Mouse (Mus musculus): ENCODE data around the gene Pik3c2b. TPM values are rescaled to one million over a fixed set of nuclear protein-coding genes. Genes with fewer than 3 reads are reported as not detected.
A peak's percentile ranks its signal among the peaks of the same experiment; 100 is the strongest.
"Not testable (repeated sequence)": the region's sequence is repeated elsewhere in the genome, so short reads cannot be mapped to it uniquely, and the experiment has no call there.

Gene Pik3c2b
- polyA plus RNA-seq, 1 experiment from 2014 or later, result 15.7 TPM

DNA sequence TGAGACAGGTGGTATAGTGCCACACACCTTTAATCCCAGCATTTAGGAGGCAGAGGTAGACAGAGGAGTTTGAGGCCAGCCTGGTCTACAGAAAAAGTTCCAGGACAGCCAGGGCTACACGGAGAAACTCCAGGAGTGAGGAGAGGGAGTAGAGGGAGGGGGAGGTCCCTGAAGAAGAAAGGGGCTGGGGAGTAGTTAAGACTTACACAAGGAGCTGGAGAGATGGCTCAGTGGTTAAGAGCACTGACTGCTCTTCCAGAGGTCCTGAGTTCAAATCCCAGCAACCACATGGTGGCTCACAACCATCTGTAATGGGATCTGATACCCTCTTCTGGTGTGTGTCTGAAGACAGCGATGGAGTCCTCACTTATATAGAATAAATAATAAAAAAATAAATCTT lies 23.5 kb upstream of the Pik3c2b start:
- H3K9me3 ChIP-seq; H3K27me3 ChIP-seq; H3K4me2 ChIP-seq (replicated peaks); H3K9ac ChIP-seq (replicated peaks); H3K4me1 ChIP-seq; H3K4me3 ChIP-seq; H3K27ac ChIP-seq (replicated peaks); ATAC-seq (replicated peaks): not testable (repeated sequence)
- peaks cover 16% of the 10 kb centered on the region for H3K36me3 ChIP-seq
- WGBS, result 98% methylated on average over 2 of the region's 2 CpGs

DNA sequence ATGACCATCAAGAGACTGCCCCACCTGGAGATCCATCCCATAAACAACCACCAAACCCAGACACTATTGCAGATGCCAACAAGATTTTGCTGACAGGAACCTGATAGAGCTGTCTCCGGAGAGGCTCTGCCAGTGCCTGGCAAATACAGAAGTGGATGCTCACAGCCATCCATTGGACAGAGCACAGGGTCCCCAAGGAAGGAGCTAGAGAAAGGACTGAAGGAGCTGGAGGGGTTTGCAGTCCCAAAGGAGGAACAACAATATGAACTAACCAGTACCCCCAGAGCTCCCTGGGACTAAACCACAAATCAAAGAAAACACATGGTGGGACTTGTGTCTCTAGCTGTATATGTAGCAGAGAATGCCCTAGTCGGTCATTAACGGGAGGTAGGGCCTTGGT lies 21.7 kb upstream of the Pik3c2b start:
- H3K4me2 ChIP-seq (replicated peaks), result peak overlapping the region; percentile 55; the same call in 1 of the 2 replicates
- H3K9me3 ChIP-seq; H3K27ac ChIP-seq (replicated peaks); H3K27me3 ChIP-seq; H3K36me3 ChIP-seq; ATAC-seq (replicated peaks); H3K9ac ChIP-seq (replicated peaks); H3K4me1 ChIP-seq: not testable (repeated sequence)
- H3K4me3 ChIP-seq, result 0 out of 2 replicates have a peak overlapping the region, but pooled peaks have one; percentile 97
- 91% methylated on average over 3 of the region's 3 CpGs for WGBS

DNA sequence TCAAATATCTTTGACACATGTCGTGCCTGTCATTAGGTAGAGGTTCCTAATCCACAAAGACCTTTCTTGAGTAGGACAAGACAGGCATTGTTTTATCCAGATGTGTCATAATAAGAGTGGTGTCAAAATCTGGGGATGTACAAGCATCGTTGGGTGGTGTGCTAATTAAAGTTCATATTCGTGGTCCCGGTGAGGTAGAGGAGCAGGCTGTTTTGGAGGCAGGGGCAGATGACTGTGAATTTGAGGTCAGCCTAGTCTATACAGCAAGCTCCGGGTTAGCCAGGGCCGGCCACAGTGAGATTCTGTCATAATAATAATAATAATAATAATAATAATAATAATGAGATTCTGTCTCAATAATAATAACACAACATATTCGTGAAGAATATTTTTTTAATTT lies 21.0 kb upstream of the Pik3c2b start:
- 32% methylated on average over 7 of the region's 7 CpGs for WGBS
- ATAC-seq (replicated peaks), result 0 out of 2 replicates have a peak, but pooled peaks have one; percentile 17

DNA sequence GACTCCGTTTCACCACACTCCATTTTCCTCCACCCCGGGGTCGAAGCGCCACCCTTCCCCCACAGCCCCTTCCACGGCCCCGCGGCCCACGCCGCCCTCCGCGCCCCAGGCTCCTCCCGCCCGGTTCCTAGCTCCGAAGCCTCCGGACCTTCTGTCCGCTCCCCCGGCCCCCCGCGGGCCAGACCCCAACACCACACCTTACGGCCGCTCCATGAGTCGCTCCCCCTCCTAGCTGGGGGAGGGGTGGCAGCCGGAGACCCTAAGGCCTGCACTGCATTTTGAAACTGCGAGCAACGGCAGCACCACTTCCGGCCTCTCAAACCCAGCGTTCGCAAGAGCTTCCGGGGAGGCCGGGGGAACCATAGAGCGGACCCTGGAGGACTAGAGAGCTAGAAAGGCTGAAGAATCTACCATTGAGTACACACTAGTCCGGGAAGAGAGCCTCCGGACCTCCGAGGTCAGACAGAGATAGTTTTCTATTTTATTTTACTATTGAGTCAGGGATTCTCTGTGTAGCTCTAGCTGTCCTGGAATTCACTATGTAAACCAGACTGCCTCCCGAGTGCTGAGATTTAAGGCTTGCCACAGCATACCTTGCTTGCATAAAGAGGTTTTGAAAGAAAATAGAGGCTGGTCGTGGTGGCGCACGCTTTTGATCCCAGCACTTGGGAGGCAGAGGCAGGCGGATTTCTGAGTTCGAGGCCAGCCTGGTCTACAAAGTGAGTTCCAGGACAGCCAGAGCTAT lies 20.2 kb upstream of the Pik3c2b start:
- 0% methylated on average over 40 of the region's 40 CpGs for WGBS
- Histone ChIP-seq H3K4me3 (peak overlapping the region; percentile 97), H3K4me2 (replicated peaks) (peak overlapping the region; percentile 55), H3K27me3 (no peaks in the 10 kb centered on the region), H3K9ac (replicated peaks) (peak overlapping the region; percentile 93), H3K9me3 (no peaks in the 10 kb centered on the region), H3K4me1 (peaks cover 8% of the 10 kb centered on the region), H3K36me3 (no peaks in the 10 kb centered on the region), H3K27ac (replicated peaks) (peak overlapping the region; percentile 91)
- ATAC-seq (replicated peaks), result peak; percentile 98

More for the DNA sequence above, 21.0 kb upstream of the Pik3c2b start:
- H3K9me3 ChIP-seq, result no peaks in the 10 kb centered on the region
- H3K9ac ChIP-seq (replicated peaks), result peak overlapping the region; percentile 93
- H3K27ac ChIP-seq (replicated peaks), result no peak overlapping the region
- H3K4me2 ChIP-seq (replicated peaks), result peak overlapping the region; percentile 55
- H3K27me3 ChIP-seq, result no peaks in the 10 kb centered on the region
- H3K4me1 ChIP-seq, result peaks cover 8% of the 10 kb centered on the region
- H3K4me3 ChIP-seq, result peak overlapping the region; percentile 97
- no peaks in the 10 kb centered on the region for H3K36me3 ChIP-seq

DNA sequence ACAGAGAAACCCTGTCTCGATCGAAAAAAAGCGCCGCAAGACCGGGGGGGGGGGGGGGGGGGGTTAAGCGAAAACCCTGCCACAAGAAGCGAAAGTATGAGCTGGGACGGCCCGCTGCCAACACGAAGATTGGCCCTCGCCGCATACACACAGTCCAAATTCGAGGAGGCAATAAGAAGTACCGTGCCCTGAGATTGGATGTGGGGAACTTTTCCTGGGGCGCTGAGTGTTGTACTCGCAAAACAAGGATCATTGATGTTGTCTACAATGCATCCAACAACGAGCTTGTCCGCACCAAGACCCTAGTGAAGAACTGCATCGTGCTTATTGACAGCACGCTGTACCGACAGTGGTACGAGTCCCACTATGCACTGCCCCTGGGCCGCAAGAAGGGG lies 19.7 kb upstream of the Pik3c2b start:
- not testable (repeated sequence) for H3K4me1 ChIP-seq; H3K9me3 ChIP-seq; H3K9ac ChIP-seq (replicated peaks); ATAC-seq (replicated peaks); H3K27me3 ChIP-seq; H3K36me3 ChIP-seq
- Histone ChIP-seq H3K4me3 (peak overlapping the region; percentile 97), H3K4me2 (replicated peaks) (peak overlapping the region; percentile 55), H3K27ac (replicated peaks) (peak overlapping the region; percentile 91)
- WGBS, result 29% methylated on average over 23 of the region's 23 CpGs

DNA sequence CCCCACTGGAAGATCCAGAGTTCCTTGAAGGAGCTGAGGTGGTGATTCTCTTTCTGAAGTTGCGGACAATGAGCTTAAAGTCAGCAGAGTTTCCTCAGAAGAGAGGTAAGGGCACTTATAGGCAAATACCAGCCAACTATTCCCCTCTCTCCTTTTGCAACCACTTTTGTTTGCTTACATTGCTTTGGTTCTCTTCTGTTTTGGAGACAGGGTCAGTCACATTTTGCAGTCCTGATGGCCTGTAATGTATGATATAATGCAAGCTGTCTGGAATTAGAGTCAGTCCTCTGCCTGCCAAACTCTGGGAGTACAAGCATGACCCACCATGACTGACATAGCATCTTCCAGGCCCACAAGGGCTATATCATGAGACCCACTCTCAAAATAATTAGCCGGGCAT lies 18.3 kb upstream of the Pik3c2b start:
- Histone ChIP-seq H3K9me3 (no peaks in the 10 kb centered on the region), H3K27me3 (no peaks in the 10 kb centered on the region), H3K9ac (replicated peaks) (no peak overlapping the region), H3K4me1 (peaks cover 8% of the 10 kb centered on the region), H3K4me3 (no peak overlapping the region), H3K27ac (replicated peaks) (no peak overlapping the region), H3K4me2 (replicated peaks) (no peak overlapping the region), H3K36me3 (no peaks in the 10 kb centered on the region)
- no peak for ATAC-seq (replicated peaks)
- WGBS, result 90% methylated on average over 2 of the region's 2 CpGs

DNA sequence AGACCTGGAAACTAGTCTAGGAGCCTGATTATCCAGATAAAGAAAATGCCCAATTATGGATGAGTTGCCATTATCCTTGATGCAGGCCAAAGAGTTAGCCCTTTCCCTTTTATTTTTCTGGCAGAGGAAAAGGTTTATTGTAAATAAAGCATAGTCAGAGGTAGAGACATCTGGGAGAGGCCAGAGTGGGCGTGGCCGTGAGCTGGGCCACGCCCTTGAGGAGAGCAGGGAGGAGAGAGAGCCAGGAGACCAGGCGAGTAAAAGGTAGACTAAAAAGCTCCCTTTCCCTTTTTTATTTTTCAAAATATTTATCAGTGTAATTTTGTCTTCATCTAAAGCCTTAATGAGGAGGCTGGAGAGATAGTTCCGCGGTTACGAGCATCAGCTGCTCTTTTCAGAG lies 17.5 kb upstream of the Pik3c2b start:
- H3K9me3 ChIP-seq, result no peaks in the 10 kb centered on the region
- WGBS, result 40% methylated on average over 7 of the region's 7 CpGs
- H3K4me3 ChIP-seq, result no peak overlapping the region
- H3K9ac ChIP-seq (replicated peaks), result no peak overlapping the region
- H3K4me1 ChIP-seq, result peaks cover 13% of the 10 kb centered on the region
- H3K27me3 ChIP-seq, result no peaks in the 10 kb centered on the region
- ATAC-seq (replicated peaks), result no peak
- H3K27ac ChIP-seq (replicated peaks), result no peak overlapping the region
- H3K4me2 ChIP-seq (replicated peaks), result no peak overlapping the region
- H3K36me3 ChIP-seq, result no peaks in the 10 kb centered on the region

DNA sequence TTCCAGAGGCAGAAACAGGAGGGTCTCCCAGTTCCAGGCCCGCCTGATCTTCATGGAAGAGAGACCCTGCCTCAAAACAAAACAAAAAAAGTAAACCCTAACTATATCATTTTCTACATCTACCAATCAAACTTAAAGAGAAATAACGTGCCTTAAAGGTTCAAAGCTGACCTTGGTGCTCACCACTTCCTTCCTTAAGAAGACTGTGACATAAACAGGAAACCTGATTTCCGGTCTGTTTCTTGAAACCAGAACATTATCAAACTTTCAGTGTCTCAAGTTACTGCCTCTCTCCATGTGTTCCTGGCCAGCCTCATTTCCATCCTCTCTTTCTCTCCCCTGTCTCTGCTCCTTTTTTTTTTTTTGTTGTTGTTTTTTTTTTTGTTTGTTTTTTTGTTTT lies 15.7 kb upstream of the Pik3c2b start:
- Histone ChIP-seq H3K36me3 (no peaks in the 10 kb centered on the region), H3K4me3 (no peak overlapping the region), H3K4me2 (replicated peaks) (no peak overlapping the region), H3K27ac (replicated peaks) (no peak overlapping the region), H3K9ac (replicated peaks) (no peak overlapping the region), H3K27me3 (no peaks in the 10 kb centered on the region), H3K9me3 (no peaks in the 10 kb centered on the region), H3K4me1 (peaks cover 10% of the 10 kb centered on the region)
- 93% methylated on average over 3 of the region's 3 CpGs for WGBS
- ATAC-seq (replicated peaks), result no peak

DNA sequence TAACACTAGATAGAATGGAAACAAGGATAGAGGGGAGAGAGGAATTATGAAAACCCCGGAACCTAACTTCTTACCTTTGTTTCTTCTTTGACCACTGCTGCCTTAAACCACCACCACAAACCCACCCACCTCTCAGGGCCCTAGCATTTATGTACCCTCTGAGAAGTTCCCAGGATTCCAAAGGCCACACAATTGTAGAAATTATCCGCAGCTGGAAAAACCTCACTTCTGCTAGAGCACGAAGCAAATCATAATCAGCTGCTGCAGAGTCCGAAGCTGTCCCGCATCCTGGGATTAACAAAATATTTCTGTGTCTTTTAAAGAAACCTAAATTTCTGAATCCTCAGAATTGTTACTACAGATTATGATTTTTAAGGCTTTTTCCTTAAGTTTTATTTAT lies 15.0 kb upstream of the Pik3c2b start, which contains the start of gene Mdm4:
Mdm4 (minus strand) TSS at position 101 of the 400 bp plus-strand sequence.
- H3K4me3 ChIP-seq, result no peak within 1 kb of the TSS
- no peaks in the 10 kb centered on the region for H3K27me3 ChIP-seq
- ATAC-seq (replicated peaks), result no peak
- WGBS, result 92% methylated on average over 5 of the region's 5 CpGs
- H3K9me3 ChIP-seq, result no peaks in the 10 kb centered on the region
- H3K36me3 ChIP-seq, result no peaks in the 10 kb centered on the region
- H3K27ac ChIP-seq (replicated peaks), result no peak within 1 kb of the TSS
- H3K4me2 ChIP-seq (replicated peaks), result no peak within 1 kb of the TSS
- H3K9ac ChIP-seq (replicated peaks), result no peak within 1 kb of the TSS
- peaks cover 10% of the 10 kb centered on the region for H3K4me1 ChIP-seq

DNA sequence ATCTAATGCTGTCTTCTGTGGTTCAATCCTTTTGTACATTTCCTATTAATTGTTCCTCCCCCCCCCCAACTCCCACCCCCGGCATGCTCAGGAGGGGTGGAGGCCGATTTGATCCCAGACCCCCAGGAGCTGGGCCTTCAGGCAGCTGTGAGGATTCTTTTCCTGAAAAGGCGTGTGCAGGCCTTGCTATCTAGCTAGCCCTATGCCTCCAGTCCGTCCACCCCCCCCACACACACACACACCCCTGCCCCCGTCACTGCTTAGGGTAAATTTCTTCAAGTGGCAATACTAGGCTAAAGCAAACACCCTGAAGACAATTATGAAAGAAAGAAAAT lies 12.5 kb upstream of the Pik3c2b start:
- Histone ChIP-seq H3K4me1 (peaks cover 10% of the 10 kb centered on the region), H3K27me3 (no peaks in the 10 kb centered on the region), H3K4me2 (replicated peaks) (peak overlapping the region; percentile 49), H3K9me3 (no peaks in the 10 kb centered on the region), H3K27ac (replicated peaks) (peak overlapping the region; percentile 60), H3K36me3 (no peaks in the 10 kb centered on the region), H3K4me3 (peak overlapping the region; percentile 51), H3K9ac (replicated peaks) (peak overlapping the region; percentile 36)
- 6% methylated on average over 5 of the region's 5 CpGs for WGBS
- ATAC-seq (replicated peaks), result no peak

DNA sequence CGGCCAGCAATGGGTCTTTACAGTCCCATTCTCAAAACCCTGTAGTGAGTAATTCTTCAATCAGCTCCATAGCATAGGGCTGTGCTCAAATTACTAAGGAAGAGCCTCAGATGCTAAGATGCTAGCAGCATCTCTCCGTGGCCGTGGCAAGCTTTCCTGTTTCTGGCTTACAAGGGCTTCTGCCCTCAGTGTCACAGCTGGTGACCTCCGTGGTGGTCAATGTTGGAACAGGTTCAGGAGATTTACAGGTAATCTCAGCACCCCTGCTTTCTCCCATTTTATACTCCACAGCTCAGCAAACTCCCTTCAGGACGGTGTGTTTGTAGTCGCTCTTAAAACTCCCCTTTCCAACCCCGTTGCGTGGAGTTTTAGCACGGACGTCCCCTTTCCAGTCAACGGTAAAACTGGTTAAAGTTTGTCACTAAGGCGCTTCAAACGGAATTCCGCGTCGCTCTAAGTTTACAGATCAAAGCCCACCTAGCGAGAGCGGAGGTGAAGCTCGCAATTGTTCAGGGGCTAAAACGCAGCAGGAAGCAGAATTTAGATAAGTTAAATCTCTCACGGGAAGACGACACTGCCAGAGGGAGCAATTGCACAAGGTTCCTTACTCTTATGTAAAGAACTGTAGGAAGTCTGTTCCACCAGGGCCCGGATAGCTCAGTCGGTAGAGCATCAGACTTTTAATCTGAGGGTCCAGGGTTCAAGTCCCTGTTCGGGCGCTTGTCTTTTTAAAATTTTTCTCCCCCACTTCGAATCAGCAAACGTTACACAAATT lies 12.0 kb upstream of the Pik3c2b start:
- ATAC-seq (replicated peaks), result peak; percentile 87
- WGBS, result under 1% methylated on average over 28 of the region's 28 CpGs

DNA sequence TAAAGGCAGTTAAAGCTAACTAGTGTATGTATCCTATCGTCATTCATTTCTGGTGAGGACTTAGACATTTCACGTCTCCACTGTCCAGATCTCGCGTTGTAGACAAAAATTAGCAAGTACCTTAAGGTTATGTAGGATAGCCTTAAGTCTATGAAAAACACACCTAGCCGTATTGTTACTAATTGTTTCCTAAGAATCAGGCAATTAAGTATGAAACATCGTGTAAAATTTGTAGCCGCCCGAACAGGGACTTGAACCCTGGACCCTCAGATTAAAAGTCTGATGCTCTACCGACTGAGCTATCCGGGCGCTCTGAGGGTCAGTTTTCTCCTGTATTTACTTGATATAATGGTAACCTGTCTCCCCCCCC lies 11.4 kb upstream of the Pik3c2b start:
- Histone ChIP-seq H3K9ac (replicated peaks) (peak overlapping the region; percentile 20; the same call in 1 of the 2 replicates), H3K27me3 (no peaks in the 10 kb centered on the region), H3K4me2 (replicated peaks) (peak overlapping the region; percentile 49), H3K4me3 (peak overlapping the region; percentile 51), H3K36me3 (no peaks in the 10 kb centered on the region), H3K27ac (replicated peaks) (no peak overlapping the region), H3K9me3 (no peaks in the 10 kb centered on the region), H3K4me1 (peaks cover 10% of the 10 kb centered on the region)
- peak; percentile 65 for ATAC-seq (replicated peaks)
- WGBS, result 3% methylated on average over 11 of the region's 11 CpGs

More for the DNA sequence above, 12.0 kb upstream of the Pik3c2b start:
- Histone ChIP-seq H3K4me2 (replicated peaks) (peak overlapping the region; percentile 49), H3K9ac (replicated peaks) (peak overlapping the region; percentile 36), H3K9me3 (no peaks in the 10 kb centered on the region), H3K27ac (replicated peaks) (peak overlapping the region; percentile 60), H3K4me3 (peak overlapping the region; percentile 51), H3K36me3 (no peaks in the 10 kb centered on the region), H3K4me1 (peaks cover 10% of the 10 kb centered on the region), H3K27me3 (no peaks in the 10 kb centered on the region)
